Mouse (Mus musculus) 416B (cell line): ENCODE data around the gene Gm3839.
A peak's percentile ranks its signal among the peaks of the same experiment; 100 is the strongest.
"Not testable (repeated sequence)": the region's sequence is repeated elsewhere in the genome, so short reads cannot be mapped to it uniquely, and the experiment has no call there.

Source experiments
- DNase-seq: peaks from one replicate; pipeline ENCODE4 v3.0.0; 2011; ENCODE audit warnings: low read depth

Gm3839 gene

DNA sequence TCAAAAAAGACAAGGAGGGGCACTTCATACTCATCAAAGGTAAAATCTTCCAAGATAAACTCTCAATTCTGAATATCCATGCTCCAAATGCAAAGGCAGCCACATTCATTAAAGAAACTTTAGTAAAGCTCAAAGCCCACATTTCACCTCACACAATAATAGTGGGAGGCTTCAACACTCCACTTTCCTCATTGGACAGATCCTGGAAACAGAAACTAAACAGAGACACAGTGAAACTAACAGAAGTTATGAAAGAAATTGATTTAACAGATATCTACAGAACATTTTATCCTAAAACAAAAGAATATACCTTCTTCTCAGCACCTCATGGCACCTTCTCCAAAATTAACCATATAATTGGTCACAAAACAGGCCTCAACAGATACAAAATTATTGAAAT, at the start of gene Gm3839:
TSS of gene Gm3839 (minus strand) at position 101 of the 400 bp plus-strand sequence.
- not testable (repeated sequence) for DNase-seq

DNA sequence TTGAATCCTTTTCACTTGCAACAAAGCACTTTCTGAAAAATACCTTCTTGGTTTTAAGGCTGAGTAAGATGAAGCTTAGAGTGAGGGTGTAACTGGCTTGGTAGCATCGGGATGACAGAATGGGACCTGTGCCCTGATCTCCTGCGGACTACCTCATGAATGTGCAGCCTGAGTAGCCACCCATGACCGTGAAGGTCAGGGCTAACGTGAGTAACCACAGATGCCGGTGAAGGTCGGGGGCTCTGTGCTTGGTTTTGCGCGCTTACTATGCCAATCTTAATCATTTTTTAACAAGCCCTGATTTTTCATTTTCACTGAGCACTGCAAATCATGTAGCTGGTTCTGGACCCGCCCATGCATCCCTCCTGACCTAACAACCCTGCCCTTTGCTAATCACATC, 49.1 kb upstream of the Gm3839 start:
- no peak for DNase-seq

DNA sequence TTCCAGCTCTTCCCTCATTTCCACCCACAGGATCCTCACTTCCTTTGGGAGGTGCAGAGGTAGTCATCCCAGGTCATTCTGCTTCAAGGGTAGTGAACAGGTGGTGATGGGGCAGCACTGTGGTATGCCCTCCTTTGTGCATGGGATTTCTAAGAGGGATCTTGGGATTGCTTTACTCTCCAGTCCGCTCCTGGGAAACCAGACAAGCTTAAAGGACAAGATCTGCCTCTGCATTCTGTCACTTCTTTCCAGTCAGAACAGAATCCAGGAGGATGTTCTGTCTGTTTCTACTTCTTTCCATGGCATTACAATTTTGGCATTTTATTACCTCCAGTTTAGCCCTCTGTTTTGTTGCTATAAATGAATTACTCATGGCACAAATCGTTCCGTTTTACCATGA, 21.3 kb upstream of the Gm3839 start:
- DNase-seq = no peak

GRCm38 (mm10) chr14:11375225-11375624, 18.7 kb upstream of the Gm3839 start:
- no peak for DNase-seq

- no peak for DNase-seq
Observed at GRCm38 (mm10) chr14:11346086-11346485, 10.4 kb downstream of the Gm3839 start.

DNA sequence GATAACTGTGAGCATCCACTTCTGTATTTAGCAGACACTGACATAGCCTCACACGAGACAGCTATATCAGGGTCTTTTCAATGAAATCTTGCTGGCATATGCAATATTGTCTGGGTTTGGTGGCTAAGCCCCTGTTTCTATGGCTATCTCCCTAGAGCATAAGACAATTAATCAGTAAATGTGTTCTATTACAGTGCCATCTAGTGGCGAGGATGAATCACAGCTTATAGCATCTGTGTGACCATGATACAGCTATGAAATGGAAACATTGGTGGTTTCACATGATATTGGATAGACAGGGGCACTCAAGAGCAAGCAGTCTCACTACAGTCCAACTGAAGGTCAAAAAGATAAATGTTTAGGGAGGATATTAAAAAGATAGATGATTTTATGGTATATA, 26.5 kb downstream of the Gm3839 start:
- peak; percentile 30 for DNase-seq

GRCm38 (mm10) chr14:11307079-11307478, 49.4 kb downstream of the Gm3839 start:
- peak; percentile 13 for DNase-seq

- DNase-seq = not testable (repeated sequence)
Observed at GRCm38 (mm10) chr14:11287956-11288355, 68.6 kb downstream of the Gm3839 start.

DNA sequence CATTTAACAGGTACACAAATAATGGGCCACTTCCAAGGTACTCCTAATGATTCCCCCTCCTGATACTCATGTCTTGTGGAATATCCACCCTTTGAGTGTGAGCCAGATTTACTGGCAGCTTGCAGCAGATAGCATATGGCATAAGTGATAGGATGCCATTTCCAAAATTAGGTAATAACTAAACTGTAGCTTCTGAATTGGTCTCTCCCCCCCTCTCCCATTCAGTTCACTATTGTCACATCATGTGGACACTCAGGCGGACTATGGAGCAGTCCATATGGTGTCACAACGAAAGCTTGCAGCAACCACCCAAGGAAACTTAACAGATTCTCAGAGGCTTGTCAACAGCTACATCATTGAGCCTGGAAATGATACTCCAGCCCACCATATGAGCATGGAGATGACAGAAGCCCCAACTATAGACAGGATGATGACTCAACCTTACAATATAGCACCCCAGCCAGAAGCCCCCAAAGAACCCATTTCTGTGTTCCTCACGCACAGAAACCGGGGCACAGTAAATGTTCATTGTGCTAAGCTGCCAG, 99.3 kb downstream of the Gm3839 start:
- no peak for DNase-seq

GRCm38 (mm10) chr14:11248053-11248452, 108.5 kb downstream of the Gm3839 start:
- DNase-seq = no peak

DNA sequence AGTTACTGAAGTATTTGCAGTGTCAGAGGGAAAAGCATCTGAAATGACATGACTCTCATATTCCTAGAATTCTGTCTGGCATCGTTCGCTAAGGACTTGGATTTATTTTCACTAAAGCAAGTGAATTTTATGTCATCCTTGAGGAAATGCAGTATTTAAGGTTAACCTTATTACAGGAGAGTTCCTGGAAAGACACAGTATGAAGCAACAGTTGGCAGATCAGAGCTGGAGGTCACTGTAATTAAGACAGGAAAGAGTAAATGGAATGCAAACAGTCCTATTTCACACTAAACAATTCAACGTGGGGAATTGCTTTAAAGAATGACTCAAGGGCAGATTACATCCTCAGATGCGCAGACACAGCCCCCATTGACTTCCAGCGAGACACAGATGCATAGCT, 112.0 kb downstream of the Gm3839 start:
- DNase-seq = no peak

DNA sequence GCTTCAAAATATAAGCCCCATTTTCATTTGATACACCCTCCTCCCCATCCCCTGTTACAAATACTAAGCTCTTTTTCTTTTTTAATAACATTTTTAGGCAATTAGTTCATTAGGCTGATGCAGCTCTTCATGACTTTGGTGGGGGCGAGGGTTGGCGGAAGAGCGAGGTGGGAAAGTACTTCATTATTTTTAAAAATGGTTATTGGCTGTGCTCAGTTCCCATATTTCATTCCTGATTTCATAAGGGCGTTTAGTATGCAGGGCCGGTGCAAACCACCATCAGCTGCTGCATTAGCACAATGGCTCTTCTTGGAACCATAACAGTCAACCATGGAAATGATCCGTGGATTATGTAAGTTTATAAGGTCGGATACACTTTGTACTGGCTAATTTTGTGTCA, 124.4 kb downstream of the Gm3839 start:
- no peak for DNase-seq
